Mouse (Mus musculus) midbrain, embryonic 13.5 days (tissue): ENCODE measurements around the gene Setd4. TPM values are rescaled to one million over a fixed set of nuclear protein-coding genes. Genes with fewer than 3 reads are reported as not detected.

ENCODE experiments used
- polyA plus RNA-seq: library from polyadenylated mRNA; unstranded; fragments of >200 nt; fragmentation: Nextera tagmentation; extraction: Ambion mirVana; gene quantifications from 2 replicates; pipeline ENCODE4 v1.2.1, GENCODE M21; 2015

Gene Setd4
- polyA plus RNA-seq, 1 experiment from 2014 or later: 16.4 TPM

Other genes with a start within 250 kb of the Setd4 start
- gene Cbr1, start 1.8 kb upstream of the Setd4 start, polyA plus RNA-seq: 156 and 157 TPM in 2 replicates
- not detected in 2 replicates for gene Gm5678, start 24.0 kb upstream of the Setd4 start, polyA plus RNA-seq
- gene Cbr3, start 79.2 kb upstream of the Setd4 start, polyA plus RNA-seq: 0.27 and 0.80 TPM in 2 replicates
- 29.6 and 32.4 TPM in 2 replicates for gene Dop1b, start 107.8 kb upstream of the Setd4 start, polyA plus RNA-seq
- 32.7 and 39.2 TPM in 2 replicates for gene Morc3, start 228.1 kb upstream of the Setd4 start, polyA plus RNA-seq